Mouse (Mus musculus) adrenal gland, postnatal 10 days (tissue): ENCODE results near the gene Sohlh1. TPM values are rescaled to one million over a fixed set of nuclear protein-coding genes. Genes with fewer than 3 reads are reported as not detected.
A peak's percentile ranks its signal among the peaks of the same experiment; 100 is the strongest.

ENCODE experiments used
- DNase-seq: peaks from one replicate; pipeline ENCODE4 v3.0.0; 2021; ENCODE audit warnings: mixed read lengths
- long read RNA-seq, 2 experiments: library from polyadenylated mRNA; stranded (forward); transcript quantifications; one replicate each; pipeline ENCODE4 v2.0.0; 2021
- total RNA-seq, 2 experiments: library from RNA; stranded (reverse); gene quantifications; 2 replicates each; pipeline ENCODE4 v1.2.3; 2021

Gene Sohlh1
- total RNA-seq = not detected
- long read RNA-seq, experiment 1 = 0 reads
- long read RNA-seq, experiment 2 = 0 reads

DNA sequence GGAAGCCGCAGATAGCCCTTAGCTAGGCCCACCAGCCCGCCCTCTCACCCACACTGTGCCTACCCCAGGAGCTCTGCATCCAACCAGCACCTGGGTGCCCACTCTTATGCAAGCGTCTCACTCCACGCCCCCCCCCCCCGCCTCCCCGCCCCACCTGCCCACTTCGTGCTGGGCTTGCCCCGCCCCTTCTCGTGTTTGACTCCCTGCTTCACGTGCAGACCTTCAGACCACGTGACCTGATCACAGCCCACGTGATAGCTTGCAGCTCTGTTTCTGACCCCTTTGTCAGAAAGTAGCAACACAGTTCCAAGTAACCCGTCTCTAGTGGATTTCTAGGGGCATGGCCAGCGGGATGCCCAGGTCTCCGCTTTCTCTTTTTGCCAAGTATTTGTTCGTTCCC is at the start of gene Sohlh1:
Gene Sohlh1 (minus strand): TSS at position 23 of the 400 bp plus-strand sequence.
- no peak for DNase-seq

DNA sequence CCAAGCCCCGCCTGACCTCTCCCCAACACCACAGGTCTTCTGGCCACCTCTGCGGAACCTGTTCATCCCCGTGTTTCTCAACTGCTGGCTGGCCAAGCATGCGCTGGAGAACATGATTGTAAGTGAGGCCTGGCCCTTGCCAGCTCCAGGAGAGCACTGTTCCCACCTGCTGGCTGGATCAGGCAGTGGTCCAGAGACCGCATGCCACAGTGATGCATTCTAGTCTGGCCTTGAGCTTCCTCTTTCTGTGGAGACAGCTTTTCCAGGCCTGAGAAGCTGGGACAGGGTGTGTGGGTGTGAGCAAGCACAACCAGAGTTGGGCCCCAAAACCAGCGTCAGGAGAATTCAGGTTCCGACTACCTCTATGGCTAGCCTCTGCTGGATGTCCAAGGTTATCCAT is 45.4 kb upstream of the Sohlh1 start:
- DNase-seq = peak; percentile 26

DNA sequence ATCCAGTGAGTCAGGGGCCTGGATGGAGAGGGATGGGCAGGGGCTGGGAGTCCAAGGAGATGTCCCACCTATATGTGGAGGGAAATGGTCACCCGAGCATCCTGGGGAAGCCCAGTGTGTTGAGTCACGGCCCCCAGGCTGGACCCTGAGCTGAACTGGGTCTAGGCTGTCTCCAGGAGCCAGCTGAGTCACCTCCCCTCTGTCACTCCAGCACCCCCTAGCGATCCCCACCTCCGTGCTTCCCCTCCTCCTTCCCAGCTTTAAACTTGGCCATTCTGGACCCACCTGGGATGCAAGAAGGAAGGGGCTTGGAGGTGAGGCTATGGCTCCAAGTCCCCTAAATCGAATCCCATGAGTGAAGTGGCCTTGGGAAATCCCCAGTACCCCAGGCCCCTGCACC is 41.1 kb upstream of the Sohlh1 start:
- DNase-seq = peak; percentile 61

DNA sequence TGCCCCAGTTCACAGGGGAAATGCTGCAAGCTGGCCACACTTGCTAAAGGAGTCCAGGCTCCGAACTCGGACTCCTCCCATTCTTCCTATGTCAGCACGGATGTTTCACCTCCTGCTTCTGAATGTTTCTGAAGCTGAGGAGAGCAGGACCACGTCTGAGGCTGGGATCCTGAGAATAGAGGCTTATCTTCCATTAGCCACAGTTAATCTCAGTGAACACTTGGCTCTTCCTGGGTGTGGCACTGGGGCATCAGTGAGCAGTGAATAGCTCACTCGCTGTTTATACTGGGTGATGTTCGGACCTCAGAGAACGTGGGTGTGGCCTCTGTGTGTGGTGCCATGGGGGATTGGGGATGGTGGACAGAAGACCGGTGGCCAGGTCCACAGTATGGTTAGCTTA is 40.2 kb upstream of the Sohlh1 start:
- no peak for DNase-seq

DNA sequence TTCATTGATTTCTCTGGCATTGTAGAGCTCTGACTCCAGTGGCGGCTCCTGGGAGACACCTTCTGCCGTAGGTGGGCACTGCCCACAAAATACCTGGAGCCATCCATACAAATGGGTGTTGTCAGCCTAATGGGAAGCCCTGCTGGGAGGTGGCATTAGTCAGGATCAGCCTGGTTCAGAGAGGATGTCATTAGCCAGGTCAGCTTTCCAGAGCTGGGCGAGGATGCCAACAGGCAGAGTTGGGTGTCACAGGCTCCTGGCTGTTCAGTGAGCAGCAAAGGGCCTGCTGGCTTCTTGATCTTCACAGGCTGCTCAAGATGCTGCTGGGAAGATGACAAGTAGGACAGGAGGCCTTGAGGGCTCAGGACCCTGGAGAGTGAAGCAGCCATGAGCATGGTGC is 37.7 kb upstream of the Sohlh1 start:
- no peak for DNase-seq

DNA sequence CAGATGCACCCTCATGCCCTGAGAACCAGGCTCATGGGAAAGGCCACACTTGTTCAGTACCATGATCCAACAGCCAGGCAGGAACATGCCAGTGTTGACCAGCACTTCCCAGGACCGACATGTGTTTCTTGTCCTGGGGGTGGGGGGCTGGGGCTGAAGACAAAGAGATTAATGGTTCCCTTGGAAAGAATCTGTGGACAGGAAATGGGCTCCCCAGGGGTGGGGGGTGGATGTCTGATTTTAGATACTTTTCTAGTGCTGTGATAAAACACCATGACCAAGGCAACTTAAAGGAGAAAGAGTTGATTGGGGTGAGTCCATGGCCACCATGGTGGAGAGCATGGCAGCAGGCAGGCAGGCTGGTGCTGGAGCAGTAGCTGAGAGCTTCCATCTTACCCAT is 35.2 kb upstream of the Sohlh1 start:
- no peak for DNase-seq

DNA sequence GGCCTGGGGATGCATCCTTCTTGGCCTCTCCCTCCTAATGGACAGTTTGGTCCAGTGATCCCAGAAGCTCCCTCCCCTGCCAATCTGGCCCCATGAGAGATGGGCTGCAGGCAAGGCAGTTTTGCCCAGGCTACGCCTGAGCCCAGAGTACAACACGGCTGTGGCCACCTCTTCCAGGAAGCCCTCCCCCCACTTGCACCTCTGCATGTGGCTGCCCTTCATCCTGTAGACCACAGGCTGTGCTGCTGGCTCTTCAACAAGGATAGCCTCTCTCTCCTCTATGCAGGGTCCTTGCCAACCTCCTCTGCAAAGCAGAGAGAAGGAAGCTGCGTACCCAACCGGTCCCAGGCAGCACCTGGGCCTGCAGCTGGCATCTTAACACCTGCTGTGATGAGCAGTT is 32.0 kb upstream of the Sohlh1 start:
- no peak for DNase-seq

DNA sequence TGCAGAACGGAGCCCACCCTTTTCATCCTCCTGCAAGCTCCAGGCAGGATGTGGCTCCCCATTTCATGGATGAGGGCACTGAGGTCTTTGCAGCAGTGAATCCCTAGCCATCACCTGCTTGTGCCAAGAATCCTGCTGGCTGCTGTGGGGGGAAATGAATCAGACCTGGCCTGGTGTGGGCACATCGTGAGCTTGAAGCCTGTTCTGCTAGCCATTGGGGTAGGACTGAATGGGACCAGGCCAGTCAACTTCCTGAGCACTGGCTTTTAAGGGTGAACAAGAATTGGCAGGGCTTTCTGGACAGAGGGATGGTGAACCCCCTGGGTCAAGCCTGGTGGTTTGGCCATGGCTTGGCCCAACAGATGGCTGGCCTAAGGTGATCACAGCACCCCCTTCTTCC is 31.5 kb upstream of the Sohlh1 start:
- no peak for DNase-seq

DNA sequence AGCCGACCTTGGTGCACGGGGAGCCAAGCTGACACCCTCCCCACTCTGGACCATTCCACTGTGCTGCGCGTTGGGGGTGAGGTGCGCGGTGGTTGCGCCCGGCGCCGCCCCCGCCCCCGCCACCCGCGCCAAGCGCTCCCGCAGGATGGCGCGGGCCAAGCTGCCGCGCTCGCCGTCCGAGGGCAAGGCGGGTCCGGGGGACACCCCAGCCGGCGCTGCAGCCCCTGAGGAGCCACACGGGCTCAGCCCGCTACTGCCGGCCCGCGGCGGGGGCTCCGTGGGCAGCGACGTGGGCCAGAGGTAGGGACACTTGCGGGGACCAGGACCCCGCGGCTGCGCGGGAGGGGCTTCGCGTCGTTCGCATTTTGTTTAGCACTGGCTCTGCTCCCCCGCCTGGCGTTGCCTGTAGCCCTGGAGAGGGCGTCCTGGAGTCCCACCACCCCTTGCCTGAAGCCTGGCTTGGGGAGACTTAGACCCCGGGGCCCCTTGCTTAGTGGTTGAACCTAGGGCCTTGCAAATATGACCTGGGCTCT is 30.8 kb upstream of the Sohlh1 start:
- DNase-seq = peak; percentile 29

DNA sequence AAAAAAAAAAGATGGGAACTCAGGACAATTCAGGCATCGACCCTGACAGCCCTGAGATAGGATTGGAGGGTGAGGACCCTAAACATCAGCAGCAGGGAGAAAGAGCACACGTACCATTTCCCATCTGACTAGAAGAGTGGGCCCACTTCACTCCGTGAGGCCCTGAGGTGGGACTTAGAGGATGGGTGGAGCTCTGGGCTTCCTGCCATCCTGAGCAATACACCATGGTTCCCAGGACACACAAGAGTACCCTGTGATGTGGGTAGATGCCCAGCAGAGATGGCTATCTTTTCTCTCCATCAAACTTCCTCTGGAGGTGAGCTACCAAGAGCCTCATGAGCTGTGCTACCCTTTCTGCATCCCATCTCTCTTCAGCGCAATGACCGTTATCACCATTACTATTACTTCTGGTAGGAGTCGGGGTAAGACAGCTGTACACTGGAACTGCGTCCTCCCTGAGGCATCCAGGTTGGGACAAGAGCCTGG is 30.2 kb upstream of the Sohlh1 start:
- DNase-seq = no peak

DNA sequence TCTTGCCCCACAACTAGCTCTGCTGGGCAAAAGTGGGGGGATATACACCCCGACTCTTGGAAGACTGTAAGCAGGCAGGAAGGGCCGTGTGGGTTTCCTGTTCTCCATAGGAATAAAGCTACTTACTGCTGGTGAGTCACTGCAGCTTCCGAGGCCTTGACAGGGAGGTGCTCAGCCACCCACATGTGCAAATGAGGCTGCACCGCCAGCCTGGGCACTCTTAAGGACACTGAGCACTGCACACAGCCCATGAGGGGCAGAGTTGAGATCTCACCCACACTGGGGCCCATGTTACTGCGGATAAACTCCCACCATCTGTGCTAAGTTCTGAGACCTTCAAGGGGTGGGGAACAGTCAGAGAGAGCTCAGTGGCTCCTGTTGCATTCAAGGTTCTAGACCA is 19.6 kb upstream of the Sohlh1 start:
- peak; percentile 51 for DNase-seq

DNA sequence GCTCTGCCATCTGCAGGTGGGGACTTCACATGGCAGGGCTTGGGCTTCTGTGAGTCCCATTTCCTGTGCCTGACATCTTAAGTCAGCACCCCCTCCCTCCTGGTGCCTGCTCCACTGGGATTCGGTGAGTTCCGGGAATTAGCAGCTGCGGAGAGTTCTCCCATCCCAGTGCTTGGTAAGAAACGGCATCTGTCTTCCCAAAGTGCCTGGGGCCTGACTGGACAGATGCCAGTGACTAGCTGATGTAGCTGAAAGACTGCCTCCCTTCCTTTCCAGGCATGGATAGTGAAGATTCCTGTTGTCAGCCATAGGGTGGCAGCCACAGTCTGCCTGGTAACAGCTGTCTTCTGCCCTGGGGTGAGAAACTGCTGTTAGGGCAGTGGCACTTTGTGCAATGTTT is 18.4 kb upstream of the Sohlh1 start:
- DNase-seq = peak; percentile 14

DNA sequence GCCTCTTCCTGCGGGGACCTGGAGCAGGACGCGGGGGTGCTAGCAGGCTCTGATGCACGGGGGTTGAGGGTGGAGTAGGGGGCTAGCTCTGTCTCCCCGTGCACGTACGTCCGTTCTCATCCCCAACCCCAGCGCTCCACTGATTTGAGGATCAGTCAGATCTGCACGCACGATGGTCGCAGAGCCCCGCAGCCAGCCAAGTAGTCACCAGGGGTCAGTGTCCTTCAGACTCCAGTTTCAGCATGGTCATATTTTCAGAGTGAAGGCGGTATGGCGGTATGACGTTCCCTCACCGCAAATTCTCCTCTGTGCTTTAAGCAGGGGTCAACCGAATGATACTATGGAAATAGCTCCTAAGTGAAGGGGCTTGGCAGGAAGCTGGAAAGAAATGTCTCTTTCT is 17.2 kb upstream of the Sohlh1 start:
- DNase-seq = peak; percentile 12

DNA sequence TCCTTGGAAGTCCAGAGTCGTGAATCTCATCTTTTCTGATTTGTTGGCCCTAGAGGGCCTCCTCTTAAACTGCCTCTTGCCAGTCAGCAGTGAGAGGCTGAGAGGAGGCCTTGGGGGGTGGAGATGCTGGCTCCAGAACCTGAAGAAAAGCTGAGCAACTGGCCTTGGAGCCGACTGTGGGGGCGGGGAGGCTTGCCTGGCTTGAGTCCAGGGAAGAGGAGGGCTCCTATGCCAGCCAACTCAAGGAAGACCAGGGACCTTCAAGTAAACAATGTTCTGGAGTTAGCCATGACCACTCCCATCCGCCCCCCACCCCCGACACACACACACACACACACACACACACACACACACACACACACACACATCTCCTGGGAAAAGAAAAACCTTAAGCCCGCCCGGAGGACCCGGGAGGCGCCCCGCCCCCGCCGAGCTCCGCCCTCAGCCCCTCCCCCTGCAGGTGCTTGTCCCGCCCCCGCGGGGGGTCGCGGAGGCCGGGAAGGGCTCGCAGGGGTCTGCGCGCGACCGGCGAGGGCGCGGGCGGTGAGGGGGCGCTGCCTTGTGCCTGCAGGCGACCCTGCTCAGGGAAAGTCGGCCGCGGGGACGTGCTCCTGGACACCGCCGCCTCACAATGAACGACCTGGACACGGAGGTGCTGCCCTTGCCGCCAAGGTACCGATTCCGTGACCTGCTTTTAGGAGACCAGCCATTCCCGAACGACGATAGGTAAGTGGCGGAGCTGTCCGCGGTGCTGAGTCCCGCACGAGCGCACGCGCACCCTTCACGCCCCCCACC is 16.5 kb upstream of the Sohlh1 start, which contains the start of gene Kcnt1:
Gene Kcnt1 (plus strand): TSS at position 398 of the 795 bp plus-strand sequence.
- DNase-seq = peak; percentile 75

DNA sequence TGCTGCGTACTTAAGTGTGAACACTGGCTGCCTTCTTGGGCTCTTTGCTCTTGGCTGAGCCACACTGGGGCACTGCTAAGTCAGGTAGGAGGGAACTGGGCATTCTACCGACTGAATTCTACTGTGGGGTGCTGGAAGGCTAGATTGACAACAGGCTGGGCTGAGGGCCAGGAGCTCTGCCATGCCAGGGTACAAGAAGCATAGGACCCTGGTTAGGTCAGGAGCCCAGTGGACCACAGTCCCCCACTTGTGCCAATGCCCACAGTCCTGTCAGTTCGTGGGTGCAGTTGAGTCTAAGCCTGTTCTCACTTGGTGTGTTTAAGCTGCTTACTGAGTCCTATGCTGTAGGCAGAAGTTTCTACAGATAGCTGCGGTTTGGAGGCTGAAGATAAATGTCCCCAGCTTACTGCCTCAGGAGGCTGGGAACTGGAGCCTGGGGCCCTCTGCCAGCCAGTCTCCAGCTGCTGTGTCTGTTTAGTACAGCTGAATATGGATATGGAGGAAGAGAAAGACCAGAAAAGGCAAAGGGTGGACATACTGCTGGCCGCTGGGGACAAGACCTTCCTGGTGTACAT is 15.7 kb upstream of the Sohlh1 start:
- DNase-seq = peak; percentile 10

DNA sequence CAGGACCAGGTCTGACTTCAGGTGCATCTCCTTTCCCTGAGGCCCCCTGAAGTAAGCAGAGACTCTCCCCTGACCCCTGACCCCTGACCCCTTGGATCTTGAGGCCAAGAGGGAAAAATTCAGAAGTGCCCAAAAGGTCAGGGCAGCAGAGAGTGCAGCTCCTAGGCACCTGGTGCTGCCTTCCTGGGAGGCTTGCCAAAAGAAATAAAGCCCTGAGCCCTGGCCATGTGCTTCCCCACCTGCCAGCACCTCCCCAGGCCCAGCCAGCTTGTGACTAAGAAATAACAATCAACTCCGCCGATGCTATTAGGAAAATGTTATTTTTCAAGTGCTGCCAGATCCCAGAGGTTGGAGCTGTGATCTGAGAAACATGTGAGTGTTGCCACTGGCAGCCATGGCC is 15.0 kb upstream of the Sohlh1 start:
- no peak for DNase-seq

DNA sequence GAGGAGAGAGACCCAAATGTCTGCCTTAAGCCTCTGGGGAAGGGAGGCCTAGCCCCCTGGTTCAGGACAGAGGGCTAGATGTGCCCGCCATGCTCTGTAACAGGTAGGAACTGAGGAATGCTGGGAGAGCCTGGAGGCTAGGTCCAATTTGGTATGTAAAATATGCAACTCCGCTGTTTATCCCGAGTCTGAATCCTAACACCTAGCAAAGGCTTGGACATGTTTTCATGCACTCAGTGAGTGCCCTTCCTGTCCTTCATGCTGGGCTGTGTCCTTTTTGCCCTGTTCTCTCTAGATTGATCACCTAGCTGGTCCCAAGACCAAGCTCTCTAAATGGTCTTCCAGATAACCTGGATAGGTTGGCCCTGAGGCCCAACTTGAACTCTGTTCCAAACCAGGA is 12.8 kb upstream of the Sohlh1 start:
- no peak for DNase-seq

DNA sequence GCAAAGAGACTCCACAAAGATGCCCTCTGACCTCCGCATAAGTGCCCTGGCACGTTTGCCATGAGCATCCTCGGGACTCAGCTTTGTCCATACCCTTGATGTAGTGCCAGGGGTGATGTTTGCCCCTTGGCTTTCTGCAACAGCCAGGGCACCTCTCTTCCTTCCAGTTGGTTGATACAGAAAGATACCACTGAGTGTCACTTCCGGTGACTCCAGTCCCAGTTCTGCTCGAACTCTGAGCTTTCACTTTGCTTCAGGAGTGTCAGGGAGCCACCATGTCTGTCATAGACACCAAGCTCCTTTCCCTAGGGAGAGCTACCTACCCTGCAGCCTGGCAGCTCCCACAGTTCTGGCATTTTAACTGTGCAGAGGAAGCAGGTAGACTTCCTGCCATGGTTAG is 7.0 kb upstream of the Sohlh1 start:
- no peak for DNase-seq

DNA sequence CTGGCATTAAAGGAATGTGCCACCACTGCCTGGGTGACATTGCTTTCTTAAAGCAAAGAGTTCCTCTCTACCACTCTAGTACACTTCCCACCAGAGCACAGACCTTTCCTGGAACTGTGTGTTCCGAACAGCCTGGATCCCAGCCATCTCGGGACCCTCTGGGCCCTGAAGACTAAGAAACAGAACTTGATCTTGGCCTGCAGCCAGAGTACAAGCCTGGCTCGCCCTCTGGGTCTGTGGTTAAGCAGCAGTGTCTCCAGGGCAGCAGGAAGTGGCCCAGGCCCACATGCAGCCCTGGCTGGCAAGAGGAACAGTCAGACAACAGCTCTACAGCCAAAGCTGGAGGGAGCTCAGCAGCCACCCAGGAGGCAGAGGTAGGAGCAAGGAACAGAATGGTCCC is 5.6 kb upstream of the Sohlh1 start:
- DNase-seq = no peak

DNA sequence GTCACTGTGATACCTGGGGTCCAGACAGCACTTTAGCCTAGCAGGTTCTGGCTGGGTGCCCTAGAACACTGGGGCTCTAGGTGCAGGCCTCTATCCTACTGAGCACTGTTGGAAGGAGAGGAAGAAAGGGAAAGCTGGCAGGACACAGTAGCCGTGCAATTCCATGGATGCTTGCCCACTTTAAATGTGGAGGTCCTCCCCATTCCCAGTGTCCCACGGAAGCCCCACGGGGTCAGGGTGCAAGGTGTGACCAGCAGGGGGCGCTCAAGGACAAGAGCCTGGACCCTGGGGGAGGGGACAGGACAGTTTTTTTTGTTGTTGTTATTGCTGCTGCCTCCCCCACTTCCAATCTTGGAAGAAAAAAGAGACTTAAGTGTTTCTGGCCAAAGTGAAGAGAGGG is 3.3 kb upstream of the Sohlh1 start:
- peak; percentile 80 for DNase-seq

DNA sequence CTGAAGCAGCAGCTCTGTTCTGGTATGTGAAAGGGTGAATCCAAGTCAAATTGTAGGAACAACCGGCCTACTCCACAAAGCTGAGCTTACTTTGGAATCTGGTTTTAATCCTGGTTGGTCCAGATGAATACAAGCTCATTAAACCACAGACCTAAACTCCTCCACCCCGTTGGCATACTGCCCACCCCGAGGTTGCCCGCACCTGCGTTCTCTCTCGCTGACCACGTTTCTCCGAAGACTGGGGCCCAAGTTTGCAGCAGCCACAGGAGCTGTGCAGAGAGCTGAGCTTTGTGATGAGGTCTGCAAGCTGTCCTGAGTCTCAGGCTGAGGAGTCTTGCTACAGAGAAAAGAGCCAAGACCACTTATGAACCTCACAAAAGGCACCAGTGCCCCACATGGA is 532 bp downstream of the Sohlh1 start:
- DNase-seq = no peak

DNA sequence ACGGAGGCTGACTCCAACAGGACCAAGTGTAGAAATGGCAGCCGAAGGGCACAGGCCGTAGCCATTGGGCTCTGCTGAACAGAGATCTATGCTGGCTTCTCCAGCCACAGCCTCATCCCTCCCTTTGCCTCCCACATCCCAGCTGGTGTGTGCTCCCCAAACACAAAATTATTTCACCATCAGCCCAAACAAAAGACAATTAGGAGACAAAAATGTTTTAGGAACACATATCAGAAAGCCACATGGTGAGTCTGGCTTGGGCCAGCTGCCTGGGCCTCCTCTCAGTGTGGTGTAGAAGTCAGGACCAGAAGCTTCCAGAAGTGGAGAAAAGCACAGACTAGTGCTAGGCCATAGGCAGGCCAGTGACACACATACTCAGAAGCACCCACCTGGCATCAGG is 3.0 kb downstream of the Sohlh1 start:
- DNase-seq = no peak

DNA sequence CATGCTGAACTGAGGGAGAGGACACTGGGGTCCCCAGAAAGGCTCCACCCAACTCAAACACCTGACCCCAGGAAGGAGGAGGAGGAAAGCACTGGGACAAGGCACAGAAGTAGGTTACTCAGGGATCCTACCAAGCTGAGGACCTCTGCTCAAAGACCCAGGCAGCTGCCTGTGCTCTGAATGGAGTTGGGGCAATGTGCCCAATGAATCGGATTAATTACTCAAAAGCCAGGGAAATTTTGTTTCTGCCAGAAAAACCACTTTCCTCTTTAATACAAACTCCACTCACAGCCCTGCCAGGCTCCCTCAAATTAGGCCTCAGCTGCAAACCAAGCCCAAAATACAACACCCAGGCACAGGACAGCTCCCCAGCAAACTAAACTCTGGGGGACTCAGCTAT is 4.3 kb downstream of the Sohlh1 start:
- DNase-seq = no peak

DNA sequence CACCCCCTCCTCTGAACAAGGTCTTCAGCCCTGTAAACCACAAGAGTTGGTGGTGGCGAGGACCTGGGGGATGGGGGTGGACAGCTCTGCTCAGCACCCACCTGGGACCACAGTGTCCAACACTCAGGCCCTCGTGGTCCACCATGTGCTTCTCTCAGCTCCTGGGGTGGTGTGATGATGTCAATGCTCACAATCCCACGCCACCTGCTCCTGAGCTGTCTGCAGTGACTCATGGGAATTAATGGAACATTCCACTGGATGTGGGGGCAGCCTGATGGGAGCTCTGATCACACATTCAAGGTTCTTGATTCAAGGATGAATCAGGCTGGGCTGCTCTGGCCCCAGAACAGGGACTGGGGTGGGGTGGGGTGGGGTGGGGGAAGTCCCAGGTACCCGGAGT is 4.9 kb downstream of the Sohlh1 start:
- DNase-seq = no peak
